Mouse (Mus musculus) layer of hippocampus, adult 18-20 months (tissue): ENCODE data around the gene Zfp652. TPM values are rescaled to one million over a fixed set of nuclear protein-coding genes. Genes with fewer than 3 reads are reported as not detected.
"Not testable (repeated sequence)": the region's sequence is repeated elsewhere in the genome, so short reads cannot be mapped to it uniquely, and the experiment has no call there.

Source experiments
- DNase-seq, 2 experiments: peaks; one replicate each; pipeline ENCODE4 v3.0.0; 2022; ENCODE audit warnings: low spot score in 2 of 2
- long read RNA-seq: library from polyadenylated mRNA; stranded (forward); transcript quantifications from one replicate; pipeline ENCODE4 v2.0.0, GENCODE M21; 2021
- total RNA-seq, 2 experiments: library from RNA; stranded (reverse); gene quantifications; 2 replicates each; pipeline ENCODE4 v1.2.3; 2021

The Zfp652 gene
- 10 to 100 TPM; 45.1 to 50.3 TPM for total RNA-seq
- long read RNA-seq, partial matches to known transcripts, result 1 of 7 reads
- long read RNA-seq, other reads (novel, unspliced or antisense), result 6 of 7 reads

- DNase-seq, result peak; percentile 54 to 75
These were observed at the start of gene Zfp652 for GRCm38 (mm10) chr11:95712563-95713224. Zfp652 (plus strand) TSS chr11:95712673.

- peak; percentile 95 to 98 for DNase-seq
These were observed 45.8 kb upstream of the Zfp652 start, which contains the start of gene Phb for GRCm38 (mm10) chr11:95666529-95667149. Phb (plus strand) TSS chr11:95666957.

- no peak for DNase-seq
These were observed 45.3 kb upstream of the Zfp652 start for GRCm38 (mm10) chr11:95667177-95667576.

- not testable (repeated sequence) for DNase-seq
These were observed 44.4 kb upstream of the Zfp652 start for GRCm38 (mm10) chr11:95668086-95668485.

- no peak for DNase-seq
These were observed 37.0 kb upstream of the Zfp652 start for GRCm38 (mm10) chr11:95675498-95675897.

- peak in 1 of 2 experiments; percentile 44 for DNase-seq
These were observed 36.2 kb upstream of the Zfp652 start for GRCm38 (mm10) chr11:95676307-95676706.

GRCm38 (mm10) chr11:95677925-95678701 lies 34.4 kb upstream of the Zfp652 start:
- no peak for DNase-seq

- no peak for DNase-seq
These were observed 30.4 kb upstream of the Zfp652 start for GRCm38 (mm10) chr11:95681995-95682601.

- DNase-seq, result no peak
These were observed 29.5 kb upstream of the Zfp652 start for GRCm38 (mm10) chr11:95682946-95683345.

- peak; percentile 62 to 89 for DNase-seq
These were observed 26.4 kb upstream of the Zfp652 start for GRCm38 (mm10) chr11:95686031-95686430.

- no peak for DNase-seq
These were observed 25.3 kb upstream of the Zfp652 start for GRCm38 (mm10) chr11:95687084-95687656.

- no peak for DNase-seq
These were observed 24.0 kb upstream of the Zfp652 start for GRCm38 (mm10) chr11:95688515-95688914.

- DNase-seq, result no peak
These were observed 23.5 kb upstream of the Zfp652 start for GRCm38 (mm10) chr11:95688981-95689380.

- DNase-seq, result no peak
These were observed 22.9 kb upstream of the Zfp652 start for GRCm38 (mm10) chr11:95689544-95689943.

- no peak for DNase-seq
These were observed 13.9 kb upstream of the Zfp652 start for GRCm38 (mm10) chr11:95698541-95698940.

GRCm38 (mm10) chr11:95700778-95701739 lies 11.4 kb upstream of the Zfp652 start:
- DNase-seq, result no peak

- no peak for DNase-seq
These were observed 8.2 kb upstream of the Zfp652 start for GRCm38 (mm10) chr11:95704032-95704969.

- peak in 1 of 2 experiments; percentile 29 for DNase-seq
These were observed 7.5 kb upstream of the Zfp652 start for GRCm38 (mm10) chr11:95704970-95705330.

GRCm38 (mm10) chr11:95709534-95710040 lies 2.9 kb upstream of the Zfp652 start:
- no peak for DNase-seq
